In genomic region chr13:76055391-76056232, GRCm38 (mm10) we compare ENCODE assay signal across 8 mouse cellular contexts. TPM values are rescaled to one million over a fixed set of nuclear protein-coding genes. Genes with fewer than 3 reads are reported as not detected.
DNase-seq lines count a peak whose midpoint lies in the region; ATAC-seq and TF ChIP-seq lines count a peak whose summit lies in the region.

No protein-coding gene starts in this region.

- peak; percentile 34 for ATAC-seq in limb, embryonic 14.5 days (ENCODE audit: low FRiP score, low read depth)
- peak; percentile 80 for ATAC-seq in midbrain, embryonic 15.5 days (replicated peaks)

- H3K4me2 ChIP-seq in limb, embryonic 14.5 days (replicated peaks; ENCODE audit: low read depth, low read length, severe bottlenecking): peak overlapping the region; percentile 97
- H3K4me2 ChIP-seq in midbrain, embryonic 15.5 days: peak overlapping the region; percentile 80

- peak overlapping the region; percentile 66 for H3K4me3 ChIP-seq in heart, embryonic 10.5 days
- H3K4me3 ChIP-seq in limb, embryonic 14.5 days (replicated peaks; ENCODE audit: low read length): peak overlapping the region; percentile 47
- H3K4me3 ChIP-seq in midbrain, embryonic 15.5 days: peak overlapping the region; percentile 56

- WGBS in heart, embryonic 10.5 days: 1% methylated on average over 59 of the region's 59 CpGs
- WGBS in limb, embryonic 14.5 days: 2% methylated on average over 56 of the region's 59 CpGs
- WGBS in midbrain, embryonic 15.5 days: under 1% methylated on average over 59 of the region's 59 CpGs

- H3K9me3 ChIP-seq in heart, embryonic 10.5 days: no peaks in the 10 kb centered on the region
- no peaks in the 10 kb centered on the region for H3K9me3 ChIP-seq in limb, embryonic 14.5 days (ENCODE audit: control insufficient read depth, low read length)
- no peaks in the 10 kb centered on the region for H3K9me3 ChIP-seq in midbrain, embryonic 15.5 days

- peak overlapping the region; percentile 71; the same call in 1 of the 2 replicates for H3K27ac ChIP-seq in heart, embryonic 10.5 days
- H3K27ac ChIP-seq in limb, embryonic 14.5 days (replicated peaks; ENCODE audit: low read depth, low read length): no peak overlapping the region
- H3K27ac ChIP-seq in midbrain, embryonic 15.5 days: peak overlapping the region; percentile 55

- TF ChIP-seq POLR2A in limb, embryonic 14.5 days (IDR thresholded peaks at IDR 0.05; ENCODE audit: borderline replicate concordance, extremely low read depth, insufficient read depth, insufficient read length): no peak

- H3K9ac ChIP-seq in limb, embryonic 14.5 days (ENCODE audit: low read depth, low read length, severe bottlenecking): peak overlapping the region; percentile 46
- H3K9ac ChIP-seq in midbrain, embryonic 15.5 days: peak overlapping the region; percentile 37

- peaks cover 54% of the 10 kb centered on the region for H3K27me3 ChIP-seq in heart, embryonic 10.5 days (ENCODE audit: insufficient read depth, poor library complexity, severe bottlenecking)
- peaks cover 46% of the 10 kb centered on the region for H3K27me3 ChIP-seq in limb, embryonic 14.5 days (ENCODE audit: control insufficient read depth, insufficient read depth, low read length)
- H3K27me3 ChIP-seq in midbrain, embryonic 15.5 days (replicated peaks): peaks cover 31% of the 10 kb centered on the region

- intact Hi-C loops in gastrocnemius, postnatal 14 days (cut with DNase I; ENCODE audit: low total_unique reads): no loop called here

- H3K36me3 ChIP-seq in heart, embryonic 10.5 days: no peaks in the 10 kb centered on the region
- no peaks in the 10 kb centered on the region for H3K36me3 ChIP-seq in limb, embryonic 14.5 days (ENCODE audit: control insufficient read depth, insufficient read depth, low read length)
- H3K36me3 ChIP-seq in midbrain, embryonic 15.5 days (replicated peaks): no peaks in the 10 kb centered on the region

- DNase-seq in gastrocnemius, postnatal 14 days: peak; percentile 8
- no peak for DNase-seq in gastrocnemius, adult 18-20 months (ENCODE audit: low spot score)
- DNase-seq in embryo, embryonic 10 days (ENCODE audit: low spot score): peak; percentile 48
- DNase-seq in heart, embryonic 10.5 days (ENCODE audit: low spot score): peak; percentile 93
- peak; percentile 23 for DNase-seq in kidney, adult 9 months
- DNase-seq in limb, embryonic 14.5 days (ENCODE audit: low spot score): peak; percentile 13
- peak; percentile 61 to 72 for DNase-seq in spleen, postnatal 4 days (ENCODE audit: low spot score in 2 of 2)

- H3K4me1 ChIP-seq in heart, embryonic 10.5 days: peaks cover 16% of the 10 kb centered on the region
- H3K4me1 ChIP-seq in limb, embryonic 14.5 days (ENCODE audit: control insufficient read depth, insufficient read depth, low read length): peaks cover 7% of the 10 kb centered on the region; the same call in 1 of the 2 replicates
- H3K4me1 ChIP-seq in midbrain, embryonic 15.5 days: peaks cover 15% of the 10 kb centered on the region; the same call in 1 of the 2 replicates

RNA-seq across cellular contexts. Expression of gene Gpr150, which starts 1.2 kb away (rescaled TPM):
- not detected for total RNA-seq in gastrocnemius, postnatal 14 days (2021)
- not detected for total RNA-seq in gastrocnemius, adult 18-20 months (2021)
- polyA plus RNA-seq in heart, embryonic 10.5 days (2016; fragmentation: Nextera tagmentation; extraction: Ambion mirVana): 0.72 and 0.80 TPM in 2 replicates
- 0.04 and 0.05 TPM in 2 replicates for polyA plus RNA-seq in limb, embryonic 14.5 days (2012; rRNA removed)
- 0.08 TPM in 1 of 2 replicates, not detected in the other for polyA plus RNA-seq in limb, embryonic 14.5 days (2014; fragmentation: Nextera tagmentation; extraction: Ambion mirVana)
- 2.5 and 2.6 TPM in 2 replicates for polyA plus RNA-seq in midbrain, embryonic 15.5 days (2015; fragmentation: Nextera tagmentation; extraction: Ambion mirVana)

RNA-seq across cellular contexts. Expression of gene Rfesd, which starts 37.1 kb away (rescaled TPM):
- 10 to 100 TPM; 11.8 to 12.2 TPM for total RNA-seq in gastrocnemius, postnatal 14 days (2021)
- 10 to 100 TPM; 22.3 to 22.7 TPM for total RNA-seq in gastrocnemius, adult 18-20 months (2021)
- 36.2 and 37.0 TPM in 2 replicates for polyA plus RNA-seq in heart, embryonic 10.5 days (2016; fragmentation: Nextera tagmentation; extraction: Ambion mirVana)
- polyA plus RNA-seq in limb, embryonic 14.5 days (2012; rRNA removed): 8.6 and 11.0 TPM in 2 replicates
- 20.6 and 21.3 TPM in 2 replicates for polyA plus RNA-seq in limb, embryonic 14.5 days (2014; fragmentation: Nextera tagmentation; extraction: Ambion mirVana)
- 18.8 and 19.0 TPM in 2 replicates for polyA plus RNA-seq in midbrain, embryonic 15.5 days (2015; fragmentation: Nextera tagmentation; extraction: Ambion mirVana)

RNA-seq across cellular contexts. Expression of gene Arsk, which starts 42.8 kb away (rescaled TPM):
- 1 to 10 TPM; 3.7 to 4.0 TPM for total RNA-seq in gastrocnemius, postnatal 14 days (2021)
- total RNA-seq in gastrocnemius, adult 18-20 months (2021): 1 to 10 TPM; 3.7 to 4.8 TPM
- 2.7 and 3.8 TPM in 2 replicates for polyA plus RNA-seq in heart, embryonic 10.5 days (2016; fragmentation: Nextera tagmentation; extraction: Ambion mirVana)
- 8.9 and 10.1 TPM in 2 replicates for polyA plus RNA-seq in limb, embryonic 14.5 days (2012; rRNA removed)
- polyA plus RNA-seq in limb, embryonic 14.5 days (2014; fragmentation: Nextera tagmentation; extraction: Ambion mirVana): 10.4 and 10.8 TPM in 2 replicates
- 3.6 and 4.0 TPM in 2 replicates for polyA plus RNA-seq in midbrain, embryonic 15.5 days (2015; fragmentation: Nextera tagmentation; extraction: Ambion mirVana)

RNA-seq across cellular contexts. Expression of gene Ttc37, which starts 42.9 kb away (rescaled TPM):
- 10 to 100 TPM; 11.2 to 11.6 TPM for total RNA-seq in gastrocnemius, postnatal 14 days (2021)
- total RNA-seq in gastrocnemius, adult 18-20 months (2021): 10 to 100 TPM; 12.1 to 12.8 TPM
- polyA plus RNA-seq in heart, embryonic 10.5 days (2016; fragmentation: Nextera tagmentation; extraction: Ambion mirVana): 10.8 and 11.0 TPM in 2 replicates
- 17.9 and 20.5 TPM in 2 replicates for polyA plus RNA-seq in limb, embryonic 14.5 days (2012; rRNA removed)
- 21.5 and 22.3 TPM in 2 replicates for polyA plus RNA-seq in limb, embryonic 14.5 days (2014; fragmentation: Nextera tagmentation; extraction: Ambion mirVana)
- polyA plus RNA-seq in midbrain, embryonic 15.5 days (2015; fragmentation: Nextera tagmentation; extraction: Ambion mirVana): 9.0 and 9.5 TPM in 2 replicates
